Mouse (Mus musculus): Measurements from ENCODE around the gene Ttll4.

GRCm38 (mm10) chr1:74715886-74716285 is 54.3 kb downstream of the Ttll4 start:
- TF ChIP-seq USF1 (IDR thresholded peaks at IDR 0.05; ENCODE audit: low read depth) = no peak
- no peak for TF ChIP-seq POLR2A (IDR thresholded peaks at IDR 0.05; ENCODE audit: insufficient read length, low read depth)
- TF ChIP-seq MYOG (IDR thresholded peaks at IDR 0.05; ENCODE audit: control insufficient read depth in 1 of 3, insufficient read depth in 1 of 3, insufficient read length in 2 of 3, low read depth in 2 of 3) = no peak
